Mouse (Mus musculus) lung, adult 2 months (tissue): Measurements from ENCODE around the gene Hipk2. TPM values are rescaled to one million over a fixed set of nuclear protein-coding genes. Genes with fewer than 3 reads are reported as not detected.

Experiments used
- DNase-seq: peaks from one replicate; pipeline ENCODE4 v3.0.0; 2022
- H3K4me1 ChIP-seq: fragments of 200-500 bp; 2 replicates; pipeline ENCODE4 v1.6.1; 2011; ENCODE audit warnings: low read length; ENCODE audit not compliant: control insufficient read depth, insufficient read depth
- H3K4me3 ChIP-seq: fragments of 200-500 bp; replicated peaks from 2 replicates; pipeline ENCODE3; 2011; ENCODE audit warnings: low read depth, mild to moderate bottlenecking, control low read depth, low read length; ENCODE audit errors: extremely low read depth
- CTCF ChIP-seq: fragments of 200-500 bp; IDR thresholded peaks from 2 replicates; pipeline ENCODE4 v1.5.1; 2011; ENCODE audit warnings: mild to moderate bottlenecking, low read length, control low read depth; ENCODE audit not compliant: insufficient read depth
- POLR2A ChIP-seq: fragments of 200-500 bp; IDR thresholded peaks from 2 replicates; pipeline ENCODE4 v1.6.1; 2011; ENCODE audit warnings: low read depth, mild to moderate bottlenecking, control low read depth, low read length, borderline replicate concordance; ENCODE audit errors: extremely low read depth
- whole genome bisulfite sequencing: fragments of 180-500 bp; shearing (Covaris S2); methylation state at CpG from one replicate; pipeline ENCODE4 v1.1.7; 2018; 5-methylcytosine and 5-hydroxymethylcytosine counted together
- polyA plus RNA-seq: library from polyadenylated mRNA; depleted of rRNA; stranded (reverse); fragments of >200 nt; gene quantifications from 2 replicates; pipeline ENCODE4 v1.2.3, GENCODE M21; 2012

The Hipk2 gene
- polyA plus RNA-seq, 1 experiment: 54.8 TPM

DNA sequence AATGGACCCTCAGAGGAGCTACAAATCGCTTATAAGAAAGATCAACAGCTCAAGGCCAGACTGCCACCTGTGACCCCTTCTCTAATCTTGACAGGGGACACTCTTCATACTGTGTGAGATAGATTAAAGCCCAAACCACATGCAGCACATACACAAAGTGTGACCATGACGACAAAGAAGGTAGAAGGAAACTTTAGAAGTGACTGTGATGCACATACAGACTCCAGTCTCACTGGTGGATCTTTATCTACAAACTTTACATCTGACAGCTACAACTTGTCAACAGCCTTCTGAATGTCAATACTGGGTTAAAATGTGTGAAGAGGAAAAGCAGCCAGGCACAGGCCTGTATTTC lies 65.9 kb downstream of the Hipk2 start:
- Histone ChIP-seq H3K4me1 (peaks cover 32% of the 10 kb centered on the region), H3K4me3 (no peak overlapping the region)
- DNase-seq: no peak
- TF ChIP-seq CTCF (no peak), POLR2A (no peak)
- WGBS: 32% methylated on average over 2 of the region's 2 CpGs

DNA sequence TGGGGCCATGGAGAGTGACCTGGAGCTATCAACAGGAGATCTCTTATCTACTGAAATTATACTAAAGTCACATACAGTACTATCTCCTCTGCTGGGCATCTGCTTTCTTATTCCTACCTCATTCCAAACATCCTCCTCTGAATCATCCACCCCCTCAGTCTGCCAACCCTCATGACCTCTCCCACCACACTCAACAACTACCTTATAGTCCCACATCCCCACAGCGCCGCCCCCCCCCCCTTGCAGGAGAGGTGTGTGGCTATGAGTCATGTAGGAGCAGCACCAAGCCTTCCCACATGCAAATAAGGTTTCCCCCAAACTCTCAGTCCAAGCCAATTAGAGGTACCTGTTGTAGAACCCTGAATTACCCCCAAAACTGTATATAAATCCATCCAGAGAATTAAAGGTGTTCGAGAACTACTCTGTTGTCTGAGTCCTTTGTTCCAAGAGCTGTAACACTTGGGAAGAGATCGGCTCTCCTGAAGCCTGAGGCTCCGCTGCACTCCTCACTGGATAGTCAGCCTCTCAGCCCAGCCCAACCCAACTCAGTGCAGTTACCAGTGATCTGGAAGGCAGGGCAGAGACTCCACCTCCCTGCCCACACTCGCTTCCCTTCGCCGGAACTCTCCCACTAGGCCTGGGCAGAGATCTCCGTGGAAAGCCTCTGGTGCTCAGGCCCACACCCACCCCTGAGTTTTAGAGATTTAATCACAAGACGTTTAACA lies 66.4 kb downstream of the Hipk2 start:
- WGBS: 34% methylated on average over 10 of the region's 10 CpGs
- Histone ChIP-seq H3K4me3 (no peak overlapping the region), H3K4me1 (peaks cover 32% of the 10 kb centered on the region)
- DNase-seq: peak; percentile 44
- TF ChIP-seq POLR2A (no peak; the same call in 1 of the 2 replicates), CTCF (no peak)

DNA sequence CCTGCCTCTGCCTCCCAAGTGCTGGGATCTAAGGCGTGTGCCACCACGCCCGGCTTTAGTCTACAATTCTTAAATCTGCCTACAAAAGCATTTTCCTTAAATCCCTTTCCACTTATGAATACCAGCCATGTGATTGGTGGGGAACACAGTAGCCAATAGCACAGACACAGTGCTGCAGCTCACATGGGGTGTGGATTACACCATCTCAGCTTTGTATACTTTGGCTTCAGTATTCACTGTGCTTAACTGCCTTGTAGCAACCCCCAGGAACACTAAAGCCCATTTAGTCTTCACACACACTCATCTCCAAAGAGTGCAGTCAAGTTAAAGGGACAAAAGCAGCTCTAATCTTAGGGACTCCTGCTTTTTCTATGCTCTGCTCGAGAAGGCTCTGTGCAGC lies 67.6 kb downstream of the Hipk2 start:
- Histone ChIP-seq H3K4me3 (no peak overlapping the region), H3K4me1 (peaks cover 32% of the 10 kb centered on the region)
- no peak for TF ChIP-seq CTCF
- TF ChIP-seq POLR2A: no peak
- no peak for DNase-seq
- 73% methylated on average over 4 of the region's 4 CpGs for WGBS

DNA sequence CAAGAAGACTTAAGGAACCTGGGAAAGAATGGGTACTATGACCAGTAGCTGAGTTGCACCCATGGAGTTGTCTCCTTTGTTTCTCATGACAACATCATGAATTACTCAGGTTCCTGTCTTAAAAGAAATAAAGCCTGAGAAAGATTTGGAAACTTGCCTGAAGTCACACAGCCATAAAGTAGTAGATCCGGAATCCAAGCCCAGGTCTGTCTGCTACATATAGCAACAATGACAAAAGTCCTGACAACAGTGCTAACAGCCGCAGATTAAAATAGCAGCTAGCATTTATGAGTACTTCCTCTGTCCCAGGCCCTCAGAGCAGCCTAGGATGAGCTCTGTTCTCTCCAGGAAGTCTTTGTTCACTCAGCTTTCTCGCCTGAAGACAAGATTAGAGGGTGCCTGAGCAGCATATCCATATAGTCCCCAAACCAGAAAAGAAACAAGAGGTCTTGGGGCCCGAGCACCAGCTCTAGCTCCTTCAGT lies 69.0 kb downstream of the Hipk2 start:
- Histone ChIP-seq H3K4me3 (no peak overlapping the region), H3K4me1 (peaks cover 32% of the 10 kb centered on the region)
- TF ChIP-seq CTCF (no peak), POLR2A (no peak)
- WGBS: 25% methylated on average over 4 of the region's 4 CpGs
- DNase-seq: no peak

DNA sequence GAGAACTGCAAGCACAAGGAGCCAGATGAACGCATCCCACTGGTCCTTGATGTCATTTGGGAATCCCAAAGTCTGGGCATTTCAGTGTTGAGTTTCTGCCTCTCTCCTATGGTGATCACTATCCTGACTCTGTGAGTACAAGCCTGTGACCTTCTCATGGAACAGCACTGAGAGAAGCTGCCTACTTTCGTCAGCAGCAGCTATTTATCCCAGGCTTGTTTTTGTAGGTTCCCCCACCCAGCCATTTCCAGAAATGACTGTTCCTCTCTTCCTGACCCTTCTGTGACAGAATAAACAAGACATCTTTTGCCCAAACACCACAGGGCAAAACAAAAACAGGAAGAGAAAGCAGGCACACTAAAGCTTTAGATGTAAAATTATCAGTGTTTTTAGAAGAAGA lies 70.4 kb downstream of the Hipk2 start:
- WGBS: 47% methylated on average over 2 of the region's 2 CpGs
- Histone ChIP-seq H3K4me3 (no peak overlapping the region), H3K4me1 (peaks cover 32% of the 10 kb centered on the region)
- TF ChIP-seq POLR2A: no peak
- TF ChIP-seq CTCF: no peak
- no peak for DNase-seq

DNA sequence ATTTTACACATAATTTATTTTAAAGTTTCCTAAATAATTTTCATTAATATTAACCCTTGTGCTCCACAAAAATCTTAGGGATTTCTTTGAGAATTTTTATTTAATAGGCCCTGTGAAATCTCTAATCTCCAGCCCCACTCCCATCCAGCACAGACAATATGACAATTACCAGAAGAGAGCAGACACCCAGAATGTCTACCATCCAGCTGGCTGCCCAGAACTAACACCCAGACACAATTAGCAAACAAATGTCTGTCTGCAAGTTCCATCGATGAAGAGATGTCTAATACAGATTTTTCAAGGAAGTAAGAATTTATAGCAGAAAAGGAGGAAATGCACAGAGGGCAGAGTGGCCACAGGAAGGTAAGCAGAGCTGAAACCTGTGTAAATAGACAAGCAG lies 74.7 kb downstream of the Hipk2 start:
- no peak for DNase-seq
- Histone ChIP-seq H3K4me1 (peaks cover 8% of the 10 kb centered on the region), H3K4me3 (no peak overlapping the region)
- no peak for TF ChIP-seq CTCF
- no peak for TF ChIP-seq POLR2A
- 16% methylated on average over 1 of the region's 1 CpGs for WGBS

DNA sequence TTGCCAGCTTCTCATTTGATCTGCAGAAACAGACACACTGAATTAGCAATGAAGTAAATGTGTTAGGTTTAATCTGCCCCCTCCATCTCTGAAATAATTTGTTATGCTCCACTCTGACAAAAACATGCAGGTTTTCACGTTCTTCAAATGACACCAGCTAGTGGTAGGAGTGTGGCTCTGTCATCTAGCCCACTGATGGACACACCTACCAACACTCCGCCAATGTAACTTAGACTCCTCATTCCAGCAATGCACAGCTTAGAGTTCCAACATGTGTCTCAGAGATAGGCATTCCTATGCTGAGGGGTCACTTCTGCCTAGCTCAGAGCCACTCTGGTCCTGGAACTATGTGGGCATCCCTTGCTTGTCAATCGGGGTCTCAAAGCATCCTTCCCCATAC lies 78.4 kb downstream of the Hipk2 start:
- TF ChIP-seq POLR2A (no peak), CTCF (no peak)
- Histone ChIP-seq H3K4me3 (no peak overlapping the region), H3K4me1 (peaks cover 2% of the 10 kb centered on the region; the same call in 1 of the 2 replicates)
- DNase-seq: no peak
- WGBS: 69% methylated on average over 3 of the region's 3 CpGs

DNA sequence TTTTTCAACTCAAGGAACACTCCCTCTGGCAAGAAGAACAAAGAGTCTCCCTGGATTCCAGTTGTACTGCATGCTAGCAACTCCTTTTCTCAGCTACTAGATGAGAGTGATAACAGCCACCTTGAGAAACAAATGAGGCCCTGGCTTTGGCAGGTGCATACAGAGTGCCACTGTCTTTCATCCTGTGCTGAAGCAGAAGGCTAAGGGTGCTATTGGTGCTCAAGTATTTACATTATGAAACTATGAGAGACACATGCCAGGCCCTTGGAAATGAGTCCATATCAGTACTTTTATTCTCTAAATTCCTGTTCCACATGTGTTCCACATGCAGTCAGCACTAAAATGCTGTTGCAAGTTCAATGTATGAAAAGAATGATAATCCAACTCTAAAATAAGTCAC lies 79.0 kb downstream of the Hipk2 start:
- no peak overlapping the region for H3K4me3 ChIP-seq
- peaks cover 2% of the 10 kb centered on the region; the same call in 1 of the 2 replicates for H3K4me1 ChIP-seq
- TF ChIP-seq CTCF: no peak
- TF ChIP-seq POLR2A: no peak
- no peak for DNase-seq

DNA sequence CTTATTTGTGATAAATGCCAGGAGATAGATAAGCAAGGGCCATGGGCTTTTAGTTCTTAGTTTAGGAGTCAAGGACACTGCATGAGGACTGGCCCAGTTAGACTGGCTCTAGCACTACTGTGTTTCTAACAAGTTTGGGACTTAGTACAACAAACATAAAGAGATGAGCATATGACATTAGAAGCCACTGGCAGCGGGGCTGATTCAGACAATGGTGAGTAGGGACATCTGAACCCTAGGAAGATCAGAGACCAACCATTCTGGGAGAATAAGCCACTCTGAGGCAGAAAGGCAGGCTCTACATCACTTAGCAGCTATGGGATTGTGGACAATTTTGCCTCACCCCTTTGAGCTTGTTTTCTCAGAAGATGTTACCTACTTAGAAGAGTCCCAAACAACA lies 79.6 kb downstream of the Hipk2 start:
- peaks cover 2% of the 10 kb centered on the region; the same call in 1 of the 2 replicates for H3K4me1 ChIP-seq
- WGBS: 92% methylated on average over 1 of the region's 1 CpGs
- DNase-seq: no peak
- no peak for TF ChIP-seq CTCF
- no peak for TF ChIP-seq POLR2A
- H3K4me3 ChIP-seq: no peak overlapping the region
